Mouse (Mus musculus): Measurements from ENCODE around the gene Tbx21. TPM values are rescaled to one million over a fixed set of nuclear protein-coding genes. Genes with fewer than 3 reads are reported as not detected.

Tbx21 gene
- polyA plus RNA-seq (2012; rRNA removed), result 1.9 and 3.0 TPM in 2 replicates

GRCm38 (mm10) chr11:97114671-97115601 is at the start of gene Tbx21:
Tbx21 (minus strand) TSS chr11:97115331.
- H3K4me1 ChIP-seq (ENCODE audit: control insufficient read depth, insufficient read depth, low read length), result peaks cover 2% of the 10 kb centered on the region; the same call in 1 of the 2 replicates
- no peak for DNase-seq
- peak within 1 kb of the TSS; percentile 14 for H3K4me3 ChIP-seq (replicated peaks; ENCODE audit: extremely low read depth, low read depth, low read length)
- WGBS, result 1% methylated on average over 87 of the region's 87 CpGs
- TF ChIP-seq CTCF (IDR thresholded peaks at IDR 0.05; ENCODE audit: insufficient read depth, low read length), result no peak
- no peak for TF ChIP-seq POLR2A (IDR thresholded peaks at IDR 0.05; ENCODE audit: borderline replicate concordance, extremely low read depth, low read depth, low read length)

GRCm38 (mm10) chr11:97160341-97160740 is 45.2 kb upstream of the Tbx21 start:
- Histone ChIP-seq H3K4me1 (ENCODE audit: control insufficient read depth, insufficient read depth, low read length) (no peaks in the 10 kb centered on the region; the same call in 1 of the 2 replicates), H3K4me3 (replicated peaks; ENCODE audit: extremely low read depth, low read depth, low read length) (no peak overlapping the region)
- DNase-seq, result no peak
- WGBS, result 76% methylated on average over 6 of the region's 6 CpGs
- no peak for TF ChIP-seq POLR2A (IDR thresholded peaks at IDR 0.05; ENCODE audit: borderline replicate concordance, extremely low read depth, low read depth, low read length)
- TF ChIP-seq CTCF (IDR thresholded peaks at IDR 0.05; ENCODE audit: insufficient read depth, low read length), result no peak

DNA sequence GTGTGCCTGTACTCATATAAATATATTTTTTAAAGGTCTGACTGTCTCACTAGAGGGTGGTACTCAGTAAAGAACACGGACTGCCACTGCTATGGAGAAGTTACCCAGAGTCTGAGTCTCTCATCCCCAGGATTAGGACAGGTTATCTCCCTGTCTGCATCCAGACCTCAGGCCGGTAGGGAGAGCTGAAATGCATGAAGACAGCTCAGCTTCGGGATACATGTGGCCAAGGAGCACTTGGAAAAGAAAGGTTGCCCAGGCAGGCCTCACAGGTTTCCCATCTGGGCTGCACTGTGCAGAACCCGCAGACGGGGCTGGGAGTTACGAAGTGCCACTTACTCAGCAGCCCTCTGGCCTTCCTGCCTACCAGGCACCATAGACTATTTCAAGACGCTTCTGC is 41.9 kb upstream of the Tbx21 start:
- 74% methylated on average over 7 of the region's 7 CpGs for WGBS
- no peak for DNase-seq
- TF ChIP-seq CTCF (IDR thresholded peaks at IDR 0.05; ENCODE audit: insufficient read depth, low read length), result no peak
- TF ChIP-seq POLR2A (IDR thresholded peaks at IDR 0.05; ENCODE audit: borderline replicate concordance, extremely low read depth, low read depth, low read length), result no peak

DNA sequence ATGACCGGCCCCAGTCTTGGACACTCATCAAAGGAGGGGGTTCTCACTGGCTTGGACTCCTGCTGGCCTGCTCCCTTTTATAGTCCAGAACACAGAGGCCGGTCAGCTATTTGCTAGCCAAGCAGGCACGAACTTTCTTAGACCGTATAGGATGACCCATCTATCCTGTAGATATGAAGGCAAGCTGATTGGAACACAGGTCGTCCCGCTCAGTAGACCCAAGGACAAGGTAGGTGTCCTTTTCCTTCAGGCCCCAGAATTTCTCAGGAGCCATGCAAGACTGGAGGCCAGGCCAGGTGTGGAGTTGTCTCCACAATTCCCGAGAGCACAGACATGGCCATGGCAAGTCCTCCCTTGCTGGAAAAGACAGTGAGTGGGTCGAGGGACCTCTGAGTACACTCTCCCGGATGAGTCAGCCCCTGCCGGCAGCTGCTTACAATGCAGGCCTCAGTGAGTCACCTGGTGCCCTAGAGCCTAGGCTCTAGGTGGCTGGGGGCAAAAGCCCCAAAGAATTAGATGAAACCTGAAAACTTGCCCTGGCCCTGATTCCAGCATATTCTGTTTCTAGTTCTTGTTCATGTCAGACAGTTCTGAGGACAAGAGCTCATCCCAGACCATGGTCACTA is 37.6 kb upstream of the Tbx21 start:
- no peak for TF ChIP-seq POLR2A (IDR thresholded peaks at IDR 0.05; ENCODE audit: borderline replicate concordance, extremely low read depth, low read depth, low read length)
- no peak for TF ChIP-seq CTCF (IDR thresholded peaks at IDR 0.05; ENCODE audit: insufficient read depth, low read length)
- WGBS, result 46% methylated on average over 10 of the region's 10 CpGs
- Histone ChIP-seq H3K4me1 (ENCODE audit: control insufficient read depth, insufficient read depth, low read length) (peaks cover 2% of the 10 kb centered on the region; the same call in 1 of the 2 replicates), H3K4me3 (replicated peaks; ENCODE audit: extremely low read depth, low read depth, low read length) (no peak overlapping the region)
- no peak for DNase-seq

More for the DNA sequence above, 41.9 kb upstream of the Tbx21 start:
- Histone ChIP-seq H3K4me1 (ENCODE audit: control insufficient read depth, insufficient read depth, low read length) (peaks cover under 1% of the 10 kb centered on the region), H3K4me3 (replicated peaks; ENCODE audit: extremely low read depth, low read depth, low read length) (no peak overlapping the region)

GRCm38 (mm10) chr11:97152023-97152426 is 36.9 kb upstream of the Tbx21 start:
- TF ChIP-seq POLR2A (IDR thresholded peaks at IDR 0.05; ENCODE audit: borderline replicate concordance, extremely low read depth, low read depth, low read length), result no peak
- TF ChIP-seq CTCF (IDR thresholded peaks at IDR 0.05; ENCODE audit: insufficient read depth, low read length), result no peak
- peaks cover 2% of the 10 kb centered on the region; the same call in 1 of the 2 replicates for H3K4me1 ChIP-seq (ENCODE audit: control insufficient read depth, insufficient read depth, low read length)
- peak; percentile 43 for DNase-seq
- 7% methylated on average over 11 of the region's 11 CpGs for WGBS
- H3K4me3 ChIP-seq (replicated peaks; ENCODE audit: extremely low read depth, low read depth, low read length), result peak overlapping the region; percentile 21

- Histone ChIP-seq H3K4me3 (replicated peaks; ENCODE audit: extremely low read depth, low read depth, low read length) (peak within 1 kb of the TSS; percentile 72), H3K4me1 (ENCODE audit: control insufficient read depth, insufficient read depth, low read length) (peaks cover 5% of the 10 kb centered on the region; the same call in 1 of the 2 replicates)
- under 1% methylated on average over 26 of the region's 64 CpGs for WGBS
- no peak for TF ChIP-seq CTCF (IDR thresholded peaks at IDR 0.05; ENCODE audit: insufficient read depth, low read length)
- no peak for TF ChIP-seq POLR2A (IDR thresholded peaks at IDR 0.05; ENCODE audit: borderline replicate concordance, extremely low read depth, low read depth, low read length)
- DNase-seq, result peak; percentile 48
Measured at GRCm38 (mm10) chr11:97151343-97151801, 36.2 kb upstream of the Tbx21 start, which contains the start of gene Tbkbp1. Tbkbp1 (minus strand) TSS chr11:97151495.

DNA sequence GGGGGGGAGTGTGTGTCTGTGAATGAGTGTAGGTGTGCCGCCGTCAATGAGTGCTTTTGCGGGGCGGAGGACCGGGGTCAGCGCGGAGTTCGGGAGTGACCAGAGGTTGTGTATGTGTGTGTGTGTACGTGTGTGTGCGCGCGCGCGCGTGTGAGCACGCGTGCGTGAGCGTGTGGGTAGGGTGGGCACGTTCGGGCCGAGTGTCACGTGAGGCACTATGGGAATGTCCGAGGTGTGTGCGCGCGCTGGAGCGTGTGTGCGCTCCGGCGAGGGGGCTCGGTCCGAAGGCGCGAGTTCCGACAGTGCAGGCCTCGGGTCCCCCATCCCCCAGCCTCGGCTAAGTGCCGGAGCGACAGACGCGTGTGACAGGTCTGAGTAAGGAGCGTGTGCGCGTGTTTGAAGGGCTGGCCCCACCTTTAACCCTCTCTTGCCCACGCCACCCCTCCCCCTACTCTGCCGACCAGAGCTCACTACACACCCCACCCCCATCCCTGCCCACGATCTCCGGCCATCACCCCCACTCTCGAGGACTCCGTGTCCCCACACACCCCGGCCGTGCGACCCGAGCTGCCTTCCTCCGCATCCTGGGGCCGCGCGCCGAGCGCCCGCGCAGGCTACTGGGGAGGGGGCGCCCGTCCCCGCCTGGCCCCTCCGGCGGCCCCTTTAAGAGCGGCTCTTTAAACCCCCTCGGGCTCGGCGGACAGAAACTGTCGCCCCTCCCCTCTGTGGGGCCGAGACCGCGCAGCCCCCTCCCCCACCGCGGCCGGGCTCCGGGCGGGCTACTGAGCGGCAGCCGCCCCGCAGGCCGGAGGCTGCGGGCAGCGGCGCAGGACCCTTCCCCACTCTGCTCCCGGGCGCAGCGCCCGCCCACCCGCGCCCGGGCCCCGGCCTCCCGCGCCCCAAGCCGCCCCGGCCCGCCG is 35.5 kb upstream of the Tbx21 start:
- TF ChIP-seq POLR2A (IDR thresholded peaks at IDR 0.05; ENCODE audit: borderline replicate concordance, extremely low read depth, low read depth, low read length) (peak; percentile 75; the same call in 1 of the 2 replicates), CTCF (IDR thresholded peaks at IDR 0.05; ENCODE audit: insufficient read depth, low read length) (no peak)
- WGBS, result under 1% methylated on average over 92 of the region's 102 CpGs
- Histone ChIP-seq H3K4me1 (ENCODE audit: control insufficient read depth, insufficient read depth, low read length) (peaks cover 9% of the 10 kb centered on the region; the same call in 1 of the 2 replicates), H3K4me3 (replicated peaks; ENCODE audit: extremely low read depth, low read depth, low read length) (peak overlapping the region; percentile 72)
- DNase-seq, result peak; percentile 62

GRCm38 (mm10) chr11:97149995-97150410 is 34.9 kb upstream of the Tbx21 start:
- WGBS, result 4% methylated on average over 14 of the region's 14 CpGs
- H3K4me3 ChIP-seq (replicated peaks; ENCODE audit: extremely low read depth, low read depth, low read length), result peak overlapping the region; percentile 72
- TF ChIP-seq CTCF (IDR thresholded peaks at IDR 0.05; ENCODE audit: insufficient read depth, low read length) (no peak), POLR2A (IDR thresholded peaks at IDR 0.05; ENCODE audit: borderline replicate concordance, extremely low read depth, low read depth, low read length) (peak; percentile 84)
- peak; percentile 80 for DNase-seq
- H3K4me1 ChIP-seq (ENCODE audit: control insufficient read depth, insufficient read depth, low read length), result peaks cover 9% of the 10 kb centered on the region; the same call in 1 of the 2 replicates
